Mouse (Mus musculus): ENCODE results near the gene Ntsr2. TPM values are rescaled to one million over a fixed set of nuclear protein-coding genes. Genes with fewer than 3 reads are reported as not detected.
A peak's percentile ranks its signal among the peaks of the same experiment; 100 is the strongest.
"Not testable (repeated sequence)": the region's sequence is repeated elsewhere in the genome, so short reads cannot be mapped to it uniquely, and the experiment has no call there.

Gene Ntsr2
- polyA plus RNA-seq, 1 experiment from 2014 or later, result 3.4 TPM

DNA sequence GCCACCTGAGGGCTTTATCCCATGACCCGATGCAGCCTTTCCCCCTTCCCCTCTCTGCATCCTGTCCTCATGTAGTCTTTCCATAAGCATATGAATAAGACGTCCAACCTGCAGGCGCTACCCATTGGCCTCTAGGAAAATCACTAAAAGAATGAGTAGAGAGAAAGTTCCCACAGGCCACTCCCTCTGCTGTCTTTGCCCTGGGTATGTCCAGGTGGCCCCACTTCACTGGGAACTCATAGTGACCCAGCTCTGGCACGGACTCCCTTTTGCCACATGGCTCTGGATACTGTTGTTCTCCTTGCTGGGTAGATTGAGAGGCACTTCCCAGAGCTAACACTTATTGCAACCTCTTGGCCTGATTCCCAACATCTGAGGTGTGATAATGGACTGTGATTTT is 2.4 kb downstream of the Ntsr2 start:
- no peak overlapping the region for H3K27ac ChIP-seq (replicated peaks)
- no peak overlapping the region for H3K4me2 ChIP-seq
- 83% methylated on average over 4 of the region's 4 CpGs for WGBS
- H3K9ac ChIP-seq (replicated peaks), result no peak overlapping the region
- H3K36me3 ChIP-seq, result no peaks in the 10 kb centered on the region
- H3K27me3 ChIP-seq (replicated peaks), result peaks cover 40% of the 10 kb centered on the region
- no peak overlapping the region for H3K4me3 ChIP-seq (replicated peaks)
- no peaks in the 10 kb centered on the region for H3K9me3 ChIP-seq (replicated peaks)
- peaks cover 10% of the 10 kb centered on the region for H3K4me1 ChIP-seq
- no peak for ATAC-seq (ENCODE audit: low FRiP score)

DNA sequence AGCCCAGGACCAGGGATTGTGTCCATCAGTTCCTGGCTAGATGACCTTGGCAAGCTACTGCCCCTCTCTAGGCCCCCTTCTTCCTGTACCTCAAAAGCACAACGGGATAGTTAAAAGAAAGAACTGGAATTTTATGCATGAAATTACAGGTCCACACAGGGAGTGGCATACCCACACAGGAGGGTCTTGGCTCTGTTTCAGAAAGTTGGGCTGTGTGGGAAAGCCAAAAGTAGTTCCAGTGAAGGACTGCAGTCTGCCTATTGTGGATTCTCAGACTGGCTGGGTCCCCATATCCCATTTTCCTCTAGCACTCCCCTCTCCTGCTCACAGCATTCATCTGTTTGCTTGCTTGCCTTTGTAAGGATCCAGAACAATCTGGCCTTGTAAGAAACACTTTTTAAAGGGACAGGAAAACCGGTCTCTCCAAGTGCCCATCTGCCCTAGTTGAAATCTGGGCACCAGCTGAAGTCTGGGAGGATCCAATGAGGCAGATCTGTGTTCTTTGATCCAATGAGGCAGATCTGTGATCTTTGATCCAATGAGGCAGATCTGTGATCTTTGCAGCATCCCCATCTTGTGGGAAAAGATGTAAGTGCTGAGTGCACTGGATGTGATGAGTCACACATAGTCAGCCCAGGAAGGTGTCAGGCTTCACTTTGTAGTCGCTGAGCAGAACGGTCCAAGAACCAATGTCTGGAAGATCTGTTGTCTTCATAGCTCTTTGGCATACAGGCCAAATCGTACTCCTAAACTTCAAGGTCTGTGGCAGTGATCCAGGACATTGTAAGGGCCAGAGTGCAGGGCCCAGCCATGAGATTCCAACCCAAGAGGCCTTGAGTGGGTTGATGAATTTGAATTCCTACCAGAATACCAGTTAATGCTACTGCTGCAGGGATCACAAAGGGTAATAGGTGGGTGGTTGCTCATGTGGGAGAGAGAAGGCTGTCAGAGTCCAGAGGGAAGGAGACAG is 4.0 kb downstream of the Ntsr2 start:
- Histone ChIP-seq H3K9me3 (replicated peaks) (no peaks in the 10 kb centered on the region), H3K27me3 (replicated peaks) (peaks cover 39% of the 10 kb centered on the region), H3K27ac (replicated peaks) (no peak overlapping the region), H3K4me2 (no peak overlapping the region), H3K9ac (replicated peaks) (no peak overlapping the region), H3K4me3 (replicated peaks) (no peak overlapping the region), H3K36me3 (no peaks in the 10 kb centered on the region), H3K4me1 (peaks cover 10% of the 10 kb centered on the region)
- no peak for ATAC-seq (ENCODE audit: low FRiP score)
- 77% methylated on average over 5 of the region's 5 CpGs for WGBS

DNA sequence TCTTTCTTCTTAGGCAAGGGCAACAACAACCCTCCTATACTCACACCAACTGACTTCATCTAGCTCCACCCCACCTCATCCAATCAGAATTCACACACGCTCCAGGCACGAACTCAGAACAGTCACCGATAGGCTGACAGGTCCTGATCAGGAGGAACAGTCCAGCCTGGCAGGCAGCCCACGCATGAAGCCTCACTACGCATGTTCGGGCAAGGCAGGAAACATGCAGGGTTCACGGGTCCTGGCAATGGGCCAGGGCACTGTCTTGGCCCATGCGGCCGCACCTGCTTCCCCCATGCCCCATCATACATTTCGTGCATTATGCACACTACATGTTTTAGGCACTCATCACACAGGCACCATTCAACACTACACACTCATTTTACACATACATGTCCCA is 8.3 kb downstream of the Ntsr2 start:
- ATAC-seq (ENCODE audit: low FRiP score), result no peak
- Histone ChIP-seq H3K4me1 (no peaks in the 10 kb centered on the region), H3K4me3 (replicated peaks) (no peak overlapping the region), H3K9me3 (replicated peaks) (no peaks in the 10 kb centered on the region), H3K9ac (replicated peaks) (no peak overlapping the region), H3K27ac (replicated peaks) (no peak overlapping the region), H3K4me2 (no peak overlapping the region), H3K27me3 (replicated peaks) (no peaks in the 10 kb centered on the region), H3K36me3 (no peaks in the 10 kb centered on the region)
- 82% methylated on average over 10 of the region's 10 CpGs for WGBS

DNA sequence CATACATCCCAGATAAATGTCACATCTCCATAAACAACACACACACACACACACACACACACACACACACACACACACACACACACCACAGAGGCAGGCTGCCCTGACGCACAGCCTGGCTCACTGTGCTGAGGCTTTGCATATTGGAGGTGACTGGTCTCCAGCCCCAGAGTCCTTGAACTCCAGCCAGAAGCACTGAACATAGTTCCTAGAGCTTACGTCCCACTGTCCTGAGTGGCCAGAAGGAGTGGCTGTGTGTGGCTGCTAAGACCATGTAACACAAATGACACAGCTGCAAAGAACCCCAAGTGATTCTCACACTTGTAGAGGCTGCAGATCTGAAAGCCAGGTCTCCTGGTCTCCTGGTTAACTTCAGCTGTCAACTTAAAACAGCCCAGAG is 8.8 kb downstream of the Ntsr2 start:
- Histone ChIP-seq H3K4me1 (no peaks in the 10 kb centered on the region), H3K36me3 (no peaks in the 10 kb centered on the region), H3K4me3 (replicated peaks) (no peak overlapping the region), H3K27me3 (replicated peaks) (no peaks in the 10 kb centered on the region), H3K27ac (replicated peaks) (no peak overlapping the region), H3K4me2 (no peak overlapping the region), H3K9ac (replicated peaks) (no peak overlapping the region), H3K9me3 (replicated peaks) (no peaks in the 10 kb centered on the region)
- no peak for ATAC-seq (ENCODE audit: low FRiP score)
- 75% methylated on average over 2 of the region's 2 CpGs for WGBS

DNA sequence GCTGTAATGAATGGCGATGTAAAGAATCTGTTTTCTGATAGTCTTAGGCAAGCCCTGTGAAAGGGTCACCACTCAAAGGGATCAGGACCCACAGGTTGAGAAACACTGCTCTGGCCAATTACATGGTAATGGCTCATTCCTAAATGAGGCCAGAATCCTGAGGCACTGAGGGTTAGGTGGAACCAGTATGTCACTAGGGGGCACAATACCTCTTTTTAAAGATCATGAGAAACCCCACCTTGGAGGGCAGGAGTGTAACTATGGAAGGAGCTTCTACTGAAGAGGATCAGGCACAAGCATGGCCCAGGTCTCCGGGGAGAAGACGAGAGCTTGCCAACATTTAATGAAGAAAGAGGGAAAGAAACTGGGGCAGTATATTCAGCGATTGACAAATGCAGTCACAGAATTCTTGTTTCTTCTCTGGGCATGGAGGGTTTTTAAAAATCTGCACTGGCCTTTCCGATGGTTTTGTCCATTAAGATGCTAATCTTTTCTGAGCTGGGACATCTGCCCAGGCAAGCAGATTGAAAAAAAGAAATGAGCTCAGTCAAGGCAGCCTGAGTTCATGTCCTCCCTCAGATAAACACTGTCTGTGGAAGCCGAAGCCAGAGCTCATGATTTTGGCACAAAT is 9.9 kb downstream of the Ntsr2 start:
- WGBS, result 58% methylated on average over 6 of the region's 6 CpGs
- Histone ChIP-seq H3K9ac (replicated peaks) (no peak overlapping the region), H3K9me3 (replicated peaks) (no peaks in the 10 kb centered on the region), H3K27me3 (replicated peaks) (no peaks in the 10 kb centered on the region), H3K4me2 (no peak overlapping the region), H3K4me1 (no peaks in the 10 kb centered on the region), H3K4me3 (replicated peaks) (no peak overlapping the region), H3K36me3 (no peaks in the 10 kb centered on the region), H3K27ac (replicated peaks) (no peak overlapping the region)
- ATAC-seq (ENCODE audit: low FRiP score), result no peak; the same call in 1 of the 2 replicates

DNA sequence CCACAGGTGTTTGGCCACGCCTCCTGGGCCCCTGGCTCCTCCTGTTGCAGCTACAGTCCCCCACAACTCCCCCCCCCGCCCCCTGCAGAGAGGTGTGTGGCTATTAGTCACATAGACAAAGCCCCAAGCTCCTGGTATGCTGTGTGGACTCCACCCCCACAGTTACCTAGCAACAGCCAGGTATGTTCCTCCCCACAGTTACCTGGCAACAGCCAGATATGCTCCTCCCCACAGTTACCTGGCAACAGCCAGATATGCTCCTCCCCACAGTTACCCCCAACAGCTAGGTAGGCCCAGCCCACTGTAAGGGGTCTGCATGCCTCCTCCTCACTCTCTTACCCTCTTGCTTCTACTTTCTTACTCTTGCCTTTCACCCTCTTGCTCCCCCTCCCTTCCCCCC is 11.8 kb downstream of the Ntsr2 start:
- Histone ChIP-seq H3K36me3 (no peaks in the 10 kb centered on the region), H3K9ac (replicated peaks) (no peak overlapping the region), H3K9me3 (replicated peaks) (no peaks in the 10 kb centered on the region), H3K4me2 (no peak overlapping the region), H3K4me1 (no peaks in the 10 kb centered on the region), H3K4me3 (replicated peaks) (no peak overlapping the region), H3K27ac (replicated peaks) (no peak overlapping the region), H3K27me3 (replicated peaks) (no peaks in the 10 kb centered on the region)
- peak; percentile 35 for ATAC-seq (ENCODE audit: low FRiP score)
- WGBS, result 20% methylated on average over 1 of the region's 2 CpGs

DNA sequence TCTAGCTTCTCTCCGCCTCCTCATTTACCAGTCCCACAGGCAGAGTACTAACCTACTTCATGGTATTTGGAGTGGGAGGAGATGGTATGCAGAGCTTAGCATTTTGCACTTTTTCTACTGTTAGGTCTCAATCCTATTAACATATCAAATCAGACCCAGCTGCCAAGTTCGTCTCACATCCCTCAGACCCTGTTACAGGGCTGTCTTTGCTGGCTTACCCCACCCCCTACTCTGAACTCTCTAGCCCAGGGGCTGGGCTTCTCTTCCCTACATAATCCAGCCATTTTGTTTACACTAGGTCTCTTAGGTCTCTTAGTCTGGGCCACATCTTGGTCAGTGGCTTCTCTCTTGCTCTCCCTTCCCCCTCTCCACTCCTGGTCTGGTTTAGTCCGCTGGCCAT is 16.0 kb downstream of the Ntsr2 start:
- ATAC-seq (ENCODE audit: low FRiP score), result no peak
- no peak overlapping the region for H3K27ac ChIP-seq (replicated peaks)
- no peaks in the 10 kb centered on the region for H3K9me3 ChIP-seq (replicated peaks)
- no peaks in the 10 kb centered on the region for H3K27me3 ChIP-seq (replicated peaks)
- no peak overlapping the region for H3K4me3 ChIP-seq (replicated peaks)
- H3K9ac ChIP-seq (replicated peaks), result no peak overlapping the region
- no peaks in the 10 kb centered on the region for H3K4me1 ChIP-seq
- WGBS, result 76% methylated on average over 3 of the region's 3 CpGs
- H3K4me2 ChIP-seq, result no peak overlapping the region
- no peaks in the 10 kb centered on the region for H3K36me3 ChIP-seq

DNA sequence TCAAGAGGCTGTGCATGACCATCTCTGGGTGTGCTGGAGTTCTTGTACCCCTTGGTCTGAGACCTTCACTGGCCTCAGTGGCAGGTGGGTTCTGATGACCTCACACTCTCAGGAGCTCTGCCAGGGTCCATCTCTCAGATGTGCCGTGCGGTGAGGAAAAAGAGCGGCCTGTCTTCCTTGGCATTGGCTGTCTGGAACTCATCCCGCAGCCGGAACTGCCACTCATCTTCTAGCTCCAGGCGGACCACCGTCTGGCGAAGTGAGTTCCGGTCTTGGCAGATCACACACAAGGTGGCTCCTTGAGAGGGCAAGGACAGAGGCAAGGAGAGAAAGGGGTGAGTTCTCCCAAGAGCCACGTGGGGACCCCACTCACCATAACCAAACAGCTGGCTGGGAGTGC is 19.1 kb downstream of the Ntsr2 start:
- ATAC-seq (ENCODE audit: low FRiP score), result no peak
- 95% methylated on average over 10 of the region's 10 CpGs for WGBS
- H3K27me3 ChIP-seq (replicated peaks), result no peaks in the 10 kb centered on the region

DNA sequence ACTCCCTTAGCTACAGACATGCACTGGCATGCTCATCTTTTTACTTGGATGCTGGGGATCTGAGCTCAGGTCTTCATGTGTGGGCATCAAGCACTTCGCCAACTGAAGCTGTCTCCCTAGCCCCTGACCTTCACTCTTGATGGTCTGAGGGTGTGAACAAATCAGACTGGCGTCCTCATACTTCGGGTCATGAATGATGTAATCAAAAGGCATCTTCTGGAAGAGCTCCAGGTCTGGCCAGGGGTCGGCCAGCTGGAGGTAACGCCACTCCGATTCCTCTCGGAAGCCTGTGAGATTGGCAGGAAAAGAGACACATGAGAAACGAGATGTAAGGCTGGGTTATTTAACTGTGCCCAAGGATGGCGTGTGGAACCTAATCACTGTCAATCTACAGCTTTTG is 37.4 kb downstream of the Ntsr2 start:
- Histone ChIP-seq H3K9ac (replicated peaks) (no peak overlapping the region), H3K27ac (replicated peaks) (no peak overlapping the region), H3K36me3 (no peaks in the 10 kb centered on the region), H3K9me3 (replicated peaks) (no peaks in the 10 kb centered on the region), H3K4me1 (no peaks in the 10 kb centered on the region), H3K4me2 (no peak overlapping the region), H3K4me3 (replicated peaks) (no peak overlapping the region), H3K27me3 (replicated peaks) (no peaks in the 10 kb centered on the region)
- WGBS, result 92% methylated on average over 9 of the region's 9 CpGs
- ATAC-seq (ENCODE audit: low FRiP score), result no peak

More for the DNA sequence above, 19.1 kb downstream of the Ntsr2 start:
- Histone ChIP-seq H3K9ac (replicated peaks) (no peak overlapping the region), H3K4me2 (no peak overlapping the region), H3K4me3 (replicated peaks) (no peak overlapping the region), H3K9me3 (replicated peaks) (no peaks in the 10 kb centered on the region), H3K36me3 (no peaks in the 10 kb centered on the region), H3K27ac (replicated peaks) (no peak overlapping the region), H3K4me1 (no peaks in the 10 kb centered on the region)

DNA sequence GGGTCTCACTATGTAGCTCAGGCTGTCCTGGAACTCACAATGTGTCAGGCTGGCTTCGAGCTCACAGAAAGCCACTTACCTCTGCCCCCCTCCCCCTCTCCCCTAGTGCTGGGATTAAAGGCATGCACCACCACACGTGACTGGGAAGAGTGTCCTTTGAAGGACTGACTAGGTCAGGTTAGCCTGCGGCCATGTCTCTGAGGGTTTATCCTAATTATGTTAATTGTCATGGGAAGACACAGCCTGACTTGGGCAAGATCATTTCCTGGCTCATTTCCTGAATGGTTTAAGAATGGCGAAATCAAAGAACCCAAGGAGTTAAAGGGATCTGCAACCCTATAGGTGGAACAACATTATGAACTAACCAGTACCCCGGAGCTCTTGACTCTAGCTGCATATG is 41.6 kb downstream of the Ntsr2 start:
- Histone ChIP-seq H3K4me1 (no peaks in the 10 kb centered on the region), H3K27me3 (replicated peaks) (no peaks in the 10 kb centered on the region), H3K4me2 (no peak overlapping the region), H3K9ac (replicated peaks) (no peak overlapping the region), H3K4me3 (replicated peaks) (no peak overlapping the region), H3K36me3 (no peaks in the 10 kb centered on the region), H3K27ac (replicated peaks) (no peak overlapping the region), H3K9me3 (replicated peaks) (no peaks in the 10 kb centered on the region)
- ATAC-seq (ENCODE audit: low FRiP score), result no peak
- 85% methylated on average over 5 of the region's 5 CpGs for WGBS

DNA sequence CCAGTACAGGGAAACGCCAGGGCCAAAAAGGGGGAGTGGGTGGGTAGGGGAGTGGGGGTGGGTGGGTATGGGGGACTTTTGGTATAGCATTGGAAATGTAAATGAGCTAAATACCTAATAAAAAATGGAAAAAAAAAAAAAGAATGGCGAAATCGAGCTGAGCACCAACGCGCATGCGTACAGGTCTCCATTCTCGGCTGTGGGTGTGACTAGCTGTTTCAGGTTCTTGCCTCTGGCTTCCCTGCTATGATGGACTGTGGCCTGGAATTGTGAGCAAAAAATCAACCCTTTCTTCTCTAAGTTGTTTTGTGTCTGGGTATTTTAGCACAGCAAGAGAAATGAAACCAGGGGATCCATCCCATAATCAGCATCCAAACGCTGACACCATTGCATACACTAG is 42.1 kb downstream of the Ntsr2 start:
- WGBS, result 90% methylated on average over 7 of the region's 8 CpGs
- not testable (repeated sequence) for H3K4me3 ChIP-seq (replicated peaks)

DNA sequence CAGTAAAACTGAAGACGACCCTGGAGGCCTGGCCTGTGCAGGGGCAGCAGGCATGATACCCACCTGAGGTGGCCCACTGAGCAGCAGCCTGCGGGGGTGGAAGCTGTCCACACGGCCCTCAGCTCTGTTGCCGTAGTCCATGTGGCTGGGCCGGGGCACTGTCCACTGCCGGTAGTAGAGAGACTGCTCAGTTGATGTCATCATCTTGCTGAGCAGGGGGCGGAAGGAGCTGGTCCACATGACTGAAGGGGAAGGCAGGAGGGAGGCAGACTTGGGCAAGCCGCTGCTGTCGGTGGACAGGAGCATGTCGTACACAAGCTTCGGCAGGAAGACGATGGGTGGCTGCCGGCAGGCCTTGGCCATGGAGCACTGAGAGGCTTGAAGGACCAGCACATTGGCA is 43.0 kb downstream of the Ntsr2 start:
- no peaks in the 10 kb centered on the region for H3K9me3 ChIP-seq (replicated peaks)
- H3K36me3 ChIP-seq, result no peaks in the 10 kb centered on the region
- H3K27me3 ChIP-seq (replicated peaks), result no peaks in the 10 kb centered on the region
- no peak overlapping the region for H3K4me2 ChIP-seq
- no peak for ATAC-seq (ENCODE audit: low FRiP score)
- H3K4me3 ChIP-seq (replicated peaks), result no peak overlapping the region
- no peak overlapping the region for H3K9ac ChIP-seq (replicated peaks)
- 87% methylated on average over 13 of the region's 13 CpGs for WGBS
- H3K27ac ChIP-seq (replicated peaks), result no peak overlapping the region
- H3K4me1 ChIP-seq, result no peaks in the 10 kb centered on the region

More for the DNA sequence above, 42.1 kb downstream of the Ntsr2 start:
- H3K9me3 ChIP-seq (replicated peaks); H3K27me3 ChIP-seq (replicated peaks); H3K4me1 ChIP-seq; H3K4me2 ChIP-seq; H3K27ac ChIP-seq (replicated peaks); H3K36me3 ChIP-seq; H3K9ac ChIP-seq (replicated peaks); ATAC-seq (ENCODE audit: low FRiP score): not testable (repeated sequence)

Data from neural tube, embryonic 15.5 days (tissue).